Mouse (Mus musculus) heart, embryonic 12.5 days (tissue): ENCODE data around the gene Tmem214. TPM values are rescaled to one million over a fixed set of nuclear protein-coding genes. Genes with fewer than 3 reads are reported as not detected.

Experiments
- ATAC-seq: fragments of 200-750 bp; cut with Nextera tagmentation; 2 replicates; pipeline ENCODE4 v1.8.0; 2017; ENCODE audit warnings: moderate TSS enrichment, moderate library complexity; ENCODE audit not compliant: insufficient number of reproducible peaks, low FRiP score
- H3K27ac ChIP-seq: fragments of 300-500 bp; sonication (generic); 2 replicates; pipeline ENCODE4 v1.5.1; 2016; ENCODE audit warnings: mild to moderate bottlenecking, moderate library complexity; ENCODE audit not compliant: poor library complexity, severe bottlenecking
- H3K27me3 ChIP-seq: fragments of 300-500 bp; sonication (generic); replicated peaks from 2 replicates; pipeline ENCODE4 v1.6.1; 2016; ENCODE audit warnings: mild to moderate bottlenecking, moderate library complexity
- H3K36me3 ChIP-seq: fragments of 300-500 bp; sonication (generic); 2 replicates; pipeline ENCODE4 v1.6.1; 2016; ENCODE audit warnings: mild to moderate bottlenecking, moderate library complexity
- H3K4me1 ChIP-seq: fragments of 300-500 bp; sonication (generic); replicated peaks from 2 replicates; pipeline ENCODE4 v1.6.1; 2016; ENCODE audit warnings: mild to moderate bottlenecking
- H3K4me2 ChIP-seq: fragments of 300-500 bp; sonication (generic); 2 replicates; pipeline ENCODE4 v1.6.1; 2016; ENCODE audit warnings: mild to moderate bottlenecking, moderate library complexity
- H3K4me3 ChIP-seq: fragments of 300-500 bp; sonication (generic); 2 replicates; pipeline ENCODE4 v1.5.1; 2016; ENCODE audit warnings: mild to moderate bottlenecking
- H3K9ac ChIP-seq: fragments of 300-500 bp; sonication (generic); 2 replicates; pipeline ENCODE4 v1.6.1; 2016; ENCODE audit warnings: mild to moderate bottlenecking, moderate library complexity
- H3K9me3 ChIP-seq: fragments of 300-500 bp; sonication (generic); replicated peaks from 2 replicates; pipeline ENCODE4 v1.6.1; 2016; ENCODE audit warnings: mild to moderate bottlenecking, moderate library complexity
- WGBS: fragments of 180-500 bp; shearing (Covaris S2); methylation state at CpG from one replicate; pipeline ENCODE4 v1.1.7; 2016; 5-methylcytosine and 5-hydroxymethylcytosine counted together
- polyA plus RNA-seq: library from polyadenylated mRNA; unstranded; fragments of >200 nt; fragmentation: Nextera tagmentation; extraction: Ambion mirVana; gene quantifications from 2 replicates; pipeline ENCODE4 v1.2.1, GENCODE M21; 2016

The Tmem214 gene
- polyA plus RNA-seq, 1 experiment from 2014 or later: 81.9 TPM

- Histone ChIP-seq H3K27ac (no peak overlapping the region), H3K9ac (no peak overlapping the region), H3K9me3 (no peaks in the 10 kb centered on the region), H3K36me3 (no peaks in the 10 kb centered on the region), H3K4me3 (no peak overlapping the region), H3K4me1 (peaks cover 21% of the 10 kb centered on the region), H3K4me2 (no peak overlapping the region), H3K27me3 (no peaks in the 10 kb centered on the region; the same call in 1 of the 2 replicates)
- ATAC-seq: no peak
- WGBS: 65% methylated on average over 2 of the region's 2 CpGs
Measured at GRCm38 (mm10) chr5:30850556-30850925, 17.3 kb upstream of the Tmem214 start.

GRCm38 (mm10) chr5:30853522-30853921 is 14.3 kb upstream of the Tmem214 start:
- H3K27ac ChIP-seq: no peak overlapping the region
- no peaks in the 10 kb centered on the region for H3K36me3 ChIP-seq
- no peaks in the 10 kb centered on the region for H3K9me3 ChIP-seq
- H3K27me3 ChIP-seq: no peaks in the 10 kb centered on the region; the same call in 1 of the 2 replicates
- ATAC-seq: no peak
- WGBS: 82% methylated on average over 4 of the region's 4 CpGs
- no peak overlapping the region for H3K4me2 ChIP-seq
- no peak overlapping the region for H3K4me3 ChIP-seq
- H3K9ac ChIP-seq: no peak overlapping the region
- peaks cover 21% of the 10 kb centered on the region for H3K4me1 ChIP-seq

GRCm38 (mm10) chr5:30855674-30856073 is 12.1 kb upstream of the Tmem214 start:
- H3K4me1 ChIP-seq: peaks cover 8% of the 10 kb centered on the region
- no peaks in the 10 kb centered on the region for H3K36me3 ChIP-seq
- no peak overlapping the region for H3K4me3 ChIP-seq
- H3K27me3 ChIP-seq: no peaks in the 10 kb centered on the region; the same call in 1 of the 2 replicates
- H3K9me3 ChIP-seq: no peaks in the 10 kb centered on the region
- no peak for ATAC-seq
- 53% methylated on average over 3 of the region's 3 CpGs for WGBS
- no peak overlapping the region for H3K9ac ChIP-seq
- no peak overlapping the region for H3K27ac ChIP-seq
- H3K4me2 ChIP-seq: no peak overlapping the region

GRCm38 (mm10) chr5:30856124-30856523 is 11.7 kb upstream of the Tmem214 start:
- 67% methylated on average over 2 of the region's 2 CpGs for WGBS
- H3K36me3 ChIP-seq: no peaks in the 10 kb centered on the region
- no peak overlapping the region for H3K4me3 ChIP-seq
- no peaks in the 10 kb centered on the region; the same call in 1 of the 2 replicates for H3K27me3 ChIP-seq
- H3K4me2 ChIP-seq: no peak overlapping the region
- H3K27ac ChIP-seq: no peak overlapping the region
- no peak for ATAC-seq
- no peak overlapping the region for H3K9ac ChIP-seq
- H3K4me1 ChIP-seq: peaks cover 4% of the 10 kb centered on the region; the same call in 1 of the 2 replicates
- no peaks in the 10 kb centered on the region for H3K9me3 ChIP-seq

GRCm38 (mm10) chr5:30863852-30864251 is 4.0 kb upstream of the Tmem214 start:
- Histone ChIP-seq H3K4me3 (no peak overlapping the region), H3K9me3 (no peaks in the 10 kb centered on the region), H3K36me3 (peaks cover 3% of the 10 kb centered on the region; the same call in 1 of the 2 replicates), H3K4me1 (peaks cover 14% of the 10 kb centered on the region), H3K27ac (no peak overlapping the region), H3K27me3 (no peaks in the 10 kb centered on the region), H3K4me2 (peak overlapping the region; percentile 0; the same call in 1 of the 2 replicates), H3K9ac (0 out of 2 replicates have a peak overlapping the region, but pooled peaks have one; percentile 8)
- 0 out of 2 replicates have a peak, but pooled peaks have one; percentile 20 for ATAC-seq
- 30% methylated on average over 4 of the region's 4 CpGs for WGBS

GRCm38 (mm10) chr5:30864322-30864721 is 3.5 kb upstream of the Tmem214 start:
- H3K4me2 ChIP-seq: peak overlapping the region; percentile 0; the same call in 1 of the 2 replicates
- H3K36me3 ChIP-seq: peaks cover 3% of the 10 kb centered on the region; the same call in 1 of the 2 replicates
- H3K4me1 ChIP-seq: peaks cover 14% of the 10 kb centered on the region
- no peaks in the 10 kb centered on the region for H3K9me3 ChIP-seq
- H3K27me3 ChIP-seq: no peaks in the 10 kb centered on the region
- 0 out of 2 replicates have a peak overlapping the region, but pooled peaks have one; percentile 8 for H3K9ac ChIP-seq
- 36% methylated on average over 15 of the region's 15 CpGs for WGBS
- ATAC-seq: peak; percentile 67
- no peak overlapping the region for H3K27ac ChIP-seq
- H3K4me3 ChIP-seq: no peak overlapping the region

- H3K36me3 ChIP-seq: peaks cover 17% of the 10 kb centered on the region
- no peak overlapping the region for H3K4me3 ChIP-seq
- no peak overlapping the region for H3K27ac ChIP-seq
- peaks cover 29% of the 10 kb centered on the region for H3K4me1 ChIP-seq
- H3K9ac ChIP-seq: no peak overlapping the region
- no peak overlapping the region for H3K4me2 ChIP-seq
- no peaks in the 10 kb centered on the region for H3K9me3 ChIP-seq
- 92% methylated on average over 3 of the region's 3 CpGs for WGBS
- no peaks in the 10 kb centered on the region for H3K27me3 ChIP-seq
- no peak for ATAC-seq
Measured at GRCm38 (mm10) chr5:30866871-30867270, 941 bp upstream of the Tmem214 start.

- peak overlapping the region; percentile 93 for H3K4me3 ChIP-seq
- no peak for ATAC-seq
- no peaks in the 10 kb centered on the region for H3K27me3 ChIP-seq
- H3K36me3 ChIP-seq: peaks cover 39% of the 10 kb centered on the region
- H3K9ac ChIP-seq: peak overlapping the region; percentile 93
- peaks cover 21% of the 10 kb centered on the region for H3K4me1 ChIP-seq
- no peak overlapping the region; the same call in 1 of the 2 replicates for H3K27ac ChIP-seq
- 20% methylated on average over 9 of the region's 9 CpGs for WGBS
- peak overlapping the region; percentile 85 for H3K4me2 ChIP-seq
- H3K9me3 ChIP-seq: no peaks in the 10 kb centered on the region
Measured at GRCm38 (mm10) chr5:30868981-30869380, 1.2 kb downstream of the Tmem214 start.

GRCm38 (mm10) chr5:30869405-30870130 is 1.8 kb downstream of the Tmem214 start:
- peaks cover 44% of the 10 kb centered on the region for H3K36me3 ChIP-seq
- H3K4me3 ChIP-seq: peak overlapping the region; percentile 93
- no peaks in the 10 kb centered on the region for H3K27me3 ChIP-seq
- WGBS: under 1% methylated on average over 51 of the region's 63 CpGs
- no peaks in the 10 kb centered on the region for H3K9me3 ChIP-seq
- H3K9ac ChIP-seq: peak overlapping the region; percentile 93
- H3K4me1 ChIP-seq: peaks cover 15% of the 10 kb centered on the region
- H3K27ac ChIP-seq: peak overlapping the region; percentile 45; the same call in 1 of the 2 replicates
- peak overlapping the region; percentile 85 for H3K4me2 ChIP-seq
- ATAC-seq: peak; percentile 93

- Histone ChIP-seq H3K9ac (peak overlapping the region; percentile 93), H3K4me1 (peaks cover 15% of the 10 kb centered on the region), H3K9me3 (no peaks in the 10 kb centered on the region), H3K4me2 (peak overlapping the region; percentile 85), H3K27me3 (no peaks in the 10 kb centered on the region), H3K36me3 (peaks cover 49% of the 10 kb centered on the region), H3K27ac (peak overlapping the region; percentile 45; the same call in 1 of the 2 replicates), H3K4me3 (peak overlapping the region; percentile 93)
- WGBS: 21% methylated on average over 2 of the region's 2 CpGs
- no peak for ATAC-seq
Measured at GRCm38 (mm10) chr5:30870131-30870406, 2.3 kb downstream of the Tmem214 start.

GRCm38 (mm10) chr5:30872574-30872973 is 4.8 kb downstream of the Tmem214 start:
- 94% methylated on average over 9 of the region's 9 CpGs for WGBS
- Histone ChIP-seq H3K27me3 (no peaks in the 10 kb centered on the region), H3K4me3 (no peak overlapping the region), H3K9me3 (no peaks in the 10 kb centered on the region), H3K36me3 (peaks cover 71% of the 10 kb centered on the region), H3K27ac (no peak overlapping the region), H3K9ac (no peak overlapping the region), H3K4me1 (peaks cover 15% of the 10 kb centered on the region), H3K4me2 (no peak overlapping the region)
- no peak for ATAC-seq
